Mouse (Mus musculus): ENCODE measurements around the gene Trabd.
A peak's percentile ranks its signal among the peaks of the same experiment; 100 is the strongest.

Gene Trabd

DNA sequence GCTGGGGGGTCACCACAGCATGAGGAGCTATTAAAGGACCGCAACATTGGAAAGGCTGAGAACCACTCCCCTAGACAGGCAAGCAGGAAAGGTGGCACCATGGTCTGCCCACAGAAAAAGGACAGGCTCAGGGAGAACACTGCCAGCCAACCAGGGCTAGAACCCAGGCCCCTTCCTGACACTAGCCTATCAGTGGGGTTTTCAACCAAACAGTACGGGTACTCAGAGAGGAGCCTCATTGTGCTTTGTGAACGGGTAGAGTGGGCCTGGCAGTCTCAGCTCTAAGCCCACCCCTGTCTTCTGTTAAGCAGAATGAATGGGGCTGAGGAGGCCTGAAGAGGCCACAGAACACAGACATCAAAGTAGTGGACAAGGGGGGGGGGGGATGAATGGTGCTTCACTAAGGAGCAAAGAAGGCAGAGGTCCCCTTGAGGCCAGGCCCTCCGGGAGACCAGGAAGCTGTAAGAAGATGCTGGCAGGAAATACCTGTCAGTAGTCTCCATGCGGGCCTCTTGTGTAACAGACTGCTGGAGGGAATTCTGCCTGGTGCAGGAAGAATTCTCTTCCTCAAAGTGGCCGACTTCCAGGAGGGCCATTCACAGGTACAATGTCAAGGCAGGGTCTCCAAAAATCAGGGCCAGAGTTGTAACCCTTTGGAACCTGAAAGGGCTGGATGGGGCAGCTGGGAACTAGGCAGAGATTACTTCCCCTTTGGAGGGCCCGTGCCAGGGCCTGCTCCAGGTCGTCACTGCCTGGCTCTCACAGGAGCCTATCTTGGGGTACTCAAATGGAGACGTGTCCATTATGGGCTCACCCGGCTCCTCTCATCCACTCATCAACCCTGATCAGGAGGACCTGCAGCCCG, at the start of gene Trabd:
Gene Trabd (plus strand): TSS at position 512 of the 865 bp plus-strand sequence.
- no peak for DNase-seq (ENCODE audit: low read depth)

DNA sequence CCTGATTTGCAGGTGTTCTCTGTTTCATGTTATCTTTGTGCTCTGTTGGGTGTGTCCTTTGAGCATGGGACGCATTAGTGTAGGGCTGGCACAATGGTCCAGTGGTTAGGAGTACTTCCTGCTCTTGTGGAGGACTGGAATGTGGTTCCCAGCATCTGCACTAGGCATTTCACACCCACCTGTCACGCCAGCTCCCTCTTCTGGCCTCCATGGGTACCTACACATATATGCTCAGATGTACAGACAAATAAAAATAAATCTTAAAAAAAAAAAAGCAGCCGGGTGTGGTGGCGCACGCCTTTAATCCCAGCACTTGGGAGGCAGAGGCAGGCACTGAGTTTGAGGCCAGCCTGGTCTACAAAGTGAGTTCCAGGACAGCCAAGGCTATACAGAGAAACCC, 30.5 kb upstream of the Trabd start:
- DNase-seq (ENCODE audit: low read depth): no peak

DNA sequence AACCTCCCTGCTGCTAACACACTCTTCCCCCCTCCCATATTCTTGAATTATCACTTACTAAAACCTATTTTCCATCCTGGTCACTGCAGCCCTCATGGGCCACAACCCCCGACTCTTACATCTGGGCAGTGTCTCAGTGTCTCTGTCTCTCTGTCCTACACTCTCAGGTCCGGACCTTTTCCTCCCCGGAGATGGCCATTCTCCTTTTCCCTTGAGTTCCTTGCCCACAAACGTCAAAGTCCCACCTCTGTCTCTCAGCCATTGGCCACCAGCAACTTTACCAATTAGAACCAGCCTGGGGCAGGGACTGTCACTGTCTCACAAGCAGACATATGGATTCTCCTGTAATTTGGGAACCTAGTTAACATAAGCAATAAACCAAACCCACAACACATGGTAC, 28.6 kb upstream of the Trabd start:
- no peak for DNase-seq (ENCODE audit: low read depth)

DNA sequence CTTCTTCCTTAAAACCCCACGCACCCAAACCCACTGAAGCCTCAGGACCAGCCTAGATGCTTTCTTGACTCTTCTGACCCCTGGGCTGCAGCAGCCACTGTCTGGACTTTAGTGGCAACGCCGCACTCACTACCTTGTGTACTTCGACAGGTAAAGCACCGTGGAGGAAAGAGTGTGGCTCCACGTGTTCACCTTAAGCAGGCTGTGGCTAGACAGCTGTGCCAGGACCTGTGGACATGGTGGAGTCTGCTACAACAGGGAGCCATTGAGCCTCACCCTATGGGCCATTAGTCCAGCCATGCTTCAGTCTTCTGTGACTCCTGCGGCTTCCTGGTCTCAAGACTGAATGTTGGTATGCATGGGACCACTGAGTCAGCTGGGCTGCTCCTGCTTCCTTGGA, 20.3 kb upstream of the Trabd start:
- DNase-seq (ENCODE audit: low read depth): no peak

DNA sequence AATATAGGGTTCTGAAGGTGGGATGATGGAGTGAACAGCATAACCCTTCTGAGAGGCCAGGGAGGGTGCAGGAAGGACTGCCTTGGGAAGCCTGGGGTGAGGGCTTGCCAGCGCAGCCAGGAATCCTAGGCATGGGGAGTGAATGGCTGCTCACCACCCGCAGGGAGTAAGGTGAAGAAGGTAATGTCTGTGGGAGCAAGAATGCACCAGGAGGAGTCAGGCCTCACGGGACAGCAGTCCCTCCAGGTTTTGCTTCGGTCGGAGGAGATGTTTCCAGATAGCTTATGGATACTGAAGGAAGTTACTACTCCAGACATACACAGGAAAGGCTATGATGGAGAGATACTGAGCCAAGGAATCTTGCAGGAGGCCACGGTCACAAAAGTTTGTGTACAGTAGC, 16.2 kb upstream of the Trabd start:
- DNase-seq (ENCODE audit: low read depth): no peak

DNA sequence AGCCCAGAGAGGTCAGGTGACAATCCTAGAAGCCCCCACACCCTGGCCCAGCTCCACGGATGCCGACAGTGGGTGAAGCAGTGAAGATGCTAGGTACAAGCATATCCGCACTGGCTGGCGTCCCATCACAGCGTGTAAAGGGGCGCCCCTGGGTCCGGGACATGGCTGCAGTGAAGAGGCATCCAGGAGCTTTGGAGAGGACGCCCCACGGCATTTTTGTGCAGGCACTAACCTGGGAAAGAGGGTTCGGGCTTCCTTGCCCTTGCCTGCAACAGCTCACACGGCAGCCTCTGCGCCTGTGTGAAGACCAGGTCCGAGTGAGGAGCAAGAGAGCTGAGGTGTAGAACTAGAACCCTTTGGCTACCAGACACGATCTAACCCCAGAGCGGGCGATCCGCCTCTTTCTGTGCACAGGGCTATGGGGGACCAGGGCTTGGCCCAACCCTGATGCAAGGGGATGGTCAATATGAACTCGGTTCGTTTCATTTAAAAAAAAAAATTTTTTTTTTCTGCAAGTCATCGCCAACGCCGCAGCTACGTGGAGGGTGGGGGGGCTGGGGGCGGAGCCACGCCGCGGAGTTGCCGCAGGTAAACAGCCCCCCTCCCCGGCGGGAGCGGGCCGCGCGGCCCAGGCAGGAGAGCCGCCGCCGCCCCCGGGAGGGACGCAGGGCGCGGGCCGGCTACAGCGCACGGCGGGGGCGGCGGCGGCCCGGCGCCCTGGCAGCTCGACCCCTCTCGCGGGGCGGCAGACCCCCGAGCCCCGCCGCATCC, 15.6 kb upstream of the Trabd start, which contains the start of gene Panx2:
Gene Panx2 (plus strand): TSS at position 574 of the 771 bp plus-strand sequence.
- DNase-seq (ENCODE audit: low read depth): no peak

DNA sequence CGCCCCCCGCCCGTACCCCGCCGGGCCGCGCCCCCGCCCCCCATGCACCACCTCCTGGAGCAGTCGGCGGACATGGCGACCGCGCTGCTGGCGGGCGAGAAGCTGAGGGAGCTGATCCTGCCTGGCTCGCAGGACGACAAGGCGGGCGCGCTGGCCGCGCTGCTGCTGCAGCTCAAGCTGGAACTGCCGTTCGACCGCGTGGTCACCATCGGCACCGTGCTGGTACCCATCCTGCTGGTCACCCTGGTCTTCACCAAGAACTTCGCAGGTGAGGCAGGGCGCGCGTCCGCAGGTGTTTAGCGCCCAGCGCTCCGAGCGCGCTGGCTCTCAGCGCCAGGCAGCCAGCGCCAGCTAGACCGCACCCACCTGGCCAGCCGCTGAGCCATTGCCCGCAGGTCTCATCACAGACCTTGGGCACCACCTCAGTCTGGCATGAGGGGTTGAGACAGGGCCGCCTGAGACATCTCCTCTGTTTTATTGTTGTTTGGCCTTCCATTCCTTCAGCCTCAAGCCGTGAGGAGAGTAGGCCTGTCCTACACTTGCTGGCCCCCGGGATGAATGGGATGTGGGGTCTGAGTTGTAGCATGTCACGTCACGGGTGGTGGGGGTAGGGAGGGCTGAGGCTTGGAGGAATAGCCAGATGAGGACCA, 14.8 kb upstream of the Trabd start:
- DNase-seq (ENCODE audit: low read depth): no peak

DNA sequence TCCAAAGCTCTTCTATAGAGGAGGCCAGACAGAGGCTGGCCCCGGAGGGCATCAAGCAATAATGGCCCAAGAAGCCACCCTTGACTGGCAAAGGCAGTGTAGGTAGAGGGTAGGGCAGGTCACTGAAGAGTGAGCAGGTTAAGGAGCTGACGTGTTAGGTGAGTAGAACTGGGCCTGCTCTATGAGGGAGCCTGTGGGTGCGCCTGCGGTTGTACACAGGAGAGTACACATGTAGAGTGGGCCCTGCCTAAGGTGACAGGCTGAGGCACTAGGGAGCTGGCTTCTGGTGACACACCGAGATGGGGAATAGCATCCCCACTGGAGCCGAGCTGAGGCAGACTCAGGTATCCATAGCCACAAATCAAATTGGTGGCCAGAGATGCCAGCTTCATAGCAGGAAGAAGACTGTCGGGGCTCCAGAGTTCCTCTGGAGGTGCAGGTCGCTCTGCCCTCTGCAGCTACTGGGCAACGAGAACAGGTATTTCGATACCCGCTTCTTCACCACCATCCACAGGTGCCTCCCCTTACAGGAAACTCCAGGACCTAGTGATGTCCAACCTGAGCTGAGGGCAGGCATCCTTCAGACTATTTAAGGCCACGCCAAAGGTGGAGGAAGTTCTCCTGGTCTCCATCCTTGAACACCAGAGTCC, 14.0 kb upstream of the Trabd start:
- no peak for DNase-seq (ENCODE audit: low read depth)

DNA sequence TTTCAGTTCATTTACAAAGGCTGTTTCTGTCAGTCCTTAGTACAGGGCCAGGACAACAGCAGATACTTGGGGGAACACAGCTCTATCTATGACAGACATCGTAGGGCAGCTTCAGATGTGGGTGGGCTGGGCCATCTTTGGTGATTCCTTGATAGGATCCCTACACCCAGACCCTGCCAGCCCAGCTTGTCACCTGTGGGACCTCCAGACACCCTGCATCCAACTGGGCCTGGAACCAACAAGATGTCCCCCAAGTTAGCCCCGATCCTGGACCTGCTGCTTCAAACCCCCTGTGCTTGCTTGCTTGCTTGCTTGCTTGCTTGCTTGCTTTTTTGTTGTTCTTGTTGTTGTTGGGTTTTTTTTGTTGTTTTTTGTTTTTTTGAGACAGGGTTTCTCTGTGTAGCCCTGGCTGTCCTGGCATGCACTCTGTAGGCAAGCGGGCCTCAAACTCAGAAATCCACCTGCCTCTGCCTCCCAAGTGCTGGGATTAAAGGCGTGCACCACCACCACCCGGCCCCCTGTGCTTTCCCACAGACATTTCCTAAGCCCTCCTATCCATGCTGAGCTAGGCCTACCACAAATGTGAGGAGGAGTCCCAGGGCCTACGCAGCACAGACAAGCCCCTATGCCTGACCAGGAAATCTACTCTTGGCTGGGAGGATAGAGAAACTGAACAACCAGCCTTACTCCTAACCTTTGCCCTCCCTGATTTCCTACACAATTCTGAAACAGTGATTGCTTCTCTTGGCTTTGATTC, 13.0 kb upstream of the Trabd start:
- DNase-seq (ENCODE audit: low read depth): no peak

DNA sequence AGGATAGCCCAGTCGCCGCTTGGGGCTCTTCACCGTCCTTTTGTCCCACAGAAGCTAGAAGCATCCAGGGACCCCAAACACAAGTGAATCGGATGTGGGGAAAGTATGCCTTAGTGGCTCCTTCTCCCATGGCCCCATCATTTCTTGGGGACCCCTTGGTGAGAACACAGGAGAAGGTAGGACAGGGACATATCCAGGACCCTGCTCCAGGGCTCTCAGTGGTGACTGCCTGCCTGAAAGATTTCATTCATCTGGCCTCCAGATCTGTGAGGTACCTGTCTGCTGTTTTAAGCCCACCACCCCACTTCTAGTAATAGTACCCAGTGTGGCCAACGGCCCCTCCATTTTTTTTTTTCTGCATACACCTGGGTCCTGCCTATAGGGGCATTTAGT, 12.4 kb upstream of the Trabd start:
- DNase-seq (ENCODE audit: low read depth): no peak

DNA sequence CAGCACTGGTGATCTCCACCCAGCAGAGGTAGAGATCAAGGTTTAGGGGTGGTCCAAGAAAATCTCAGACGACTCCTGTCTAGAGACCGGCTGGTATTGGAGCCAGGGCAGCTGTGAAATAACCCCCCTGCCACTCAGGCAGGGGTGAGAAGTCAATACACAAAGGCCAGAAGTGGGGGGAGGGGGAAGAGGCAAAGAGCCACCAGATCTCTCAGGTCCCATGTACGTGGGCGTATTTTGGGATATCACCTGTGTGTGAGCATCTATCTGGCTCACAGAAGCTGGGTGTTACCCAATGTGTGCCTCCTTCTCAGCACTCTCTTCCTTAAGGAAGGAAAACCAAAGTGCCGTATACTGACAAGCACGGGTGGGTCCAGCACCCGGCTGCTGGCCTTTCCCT, 11.9 kb upstream of the Trabd start:
- no peak for DNase-seq (ENCODE audit: low read depth)

DNA sequence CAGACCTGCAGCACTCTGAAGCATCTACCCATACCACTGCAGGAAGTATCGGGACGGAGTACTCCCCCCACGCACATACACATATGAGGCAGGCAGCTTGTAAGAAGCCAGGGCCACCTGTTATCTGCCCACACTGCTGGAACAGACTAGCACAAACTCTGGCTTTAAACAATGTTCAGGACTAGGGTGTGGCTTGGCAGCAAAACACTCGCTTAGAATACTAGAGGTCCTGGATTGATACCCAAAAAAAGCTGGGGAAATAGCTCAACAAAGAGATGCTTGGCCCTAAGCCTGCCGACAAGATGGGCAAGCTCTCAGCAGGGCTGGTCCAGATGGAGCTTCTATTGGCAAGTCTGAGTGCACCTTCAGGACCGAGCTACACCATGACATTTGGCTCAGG, 11.4 kb upstream of the Trabd start:
- DNase-seq (ENCODE audit: low read depth): no peak

DNA sequence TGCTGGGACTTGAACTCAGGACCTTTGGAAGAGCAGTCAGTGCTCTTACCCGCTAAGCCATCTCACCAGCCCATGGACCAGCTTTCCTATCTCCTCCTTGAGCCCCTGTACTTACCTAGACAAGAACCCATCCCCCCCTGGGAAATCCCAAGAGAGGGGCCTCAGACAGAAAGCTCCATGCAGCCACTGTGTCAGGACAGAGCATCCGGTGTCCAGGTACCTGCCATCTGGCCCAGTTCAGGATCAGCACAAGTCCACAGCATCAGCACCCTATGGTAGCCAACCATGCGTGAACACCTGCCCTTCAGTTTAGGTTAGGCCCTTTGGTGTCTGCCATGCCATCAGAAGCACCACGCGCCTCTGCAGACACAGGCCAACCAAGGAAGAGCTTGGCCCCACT, 10.0 kb upstream of the Trabd start:
- DNase-seq (ENCODE audit: low read depth): no peak

DNA sequence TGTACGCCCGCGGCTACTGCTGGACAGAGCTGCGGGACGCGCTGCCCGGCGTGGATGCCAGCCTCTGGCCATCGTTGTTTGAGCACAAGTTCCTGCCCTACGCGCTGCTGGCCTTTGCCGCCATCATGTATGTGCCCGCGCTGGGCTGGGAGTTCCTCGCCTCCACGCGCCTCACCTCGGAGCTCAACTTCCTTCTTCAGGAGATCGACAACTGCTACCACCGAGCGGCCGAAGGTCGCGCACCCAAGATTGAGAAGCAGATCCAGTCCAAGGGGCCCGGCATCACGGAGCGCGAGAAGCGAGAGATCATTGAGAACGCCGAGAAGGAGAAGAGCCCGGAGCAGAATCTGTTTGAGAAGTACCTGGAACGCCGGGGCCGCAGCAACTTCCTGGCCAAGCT, 7.3 kb upstream of the Trabd start:
- no peak for DNase-seq (ENCODE audit: low read depth)

DNA sequence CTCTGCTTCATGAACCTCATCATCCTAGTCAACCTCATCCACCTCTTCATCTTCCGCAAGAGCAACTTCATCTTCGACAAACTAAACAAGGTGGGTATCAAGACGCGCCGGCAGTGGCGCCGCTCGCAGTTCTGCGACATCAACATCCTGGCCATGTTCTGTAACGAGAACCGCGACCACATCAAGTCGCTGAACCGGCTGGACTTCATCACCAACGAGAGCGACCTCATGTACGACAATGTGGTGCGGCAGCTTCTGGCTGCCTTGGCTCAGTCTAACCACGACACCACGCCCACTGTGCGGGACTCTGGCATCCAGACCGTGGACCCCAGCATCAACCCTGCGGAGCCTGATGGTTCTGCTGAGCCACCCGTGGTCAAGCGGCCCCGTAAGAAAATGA, 6.7 kb upstream of the Trabd start:
- no peak for DNase-seq (ENCODE audit: low read depth)

DNA sequence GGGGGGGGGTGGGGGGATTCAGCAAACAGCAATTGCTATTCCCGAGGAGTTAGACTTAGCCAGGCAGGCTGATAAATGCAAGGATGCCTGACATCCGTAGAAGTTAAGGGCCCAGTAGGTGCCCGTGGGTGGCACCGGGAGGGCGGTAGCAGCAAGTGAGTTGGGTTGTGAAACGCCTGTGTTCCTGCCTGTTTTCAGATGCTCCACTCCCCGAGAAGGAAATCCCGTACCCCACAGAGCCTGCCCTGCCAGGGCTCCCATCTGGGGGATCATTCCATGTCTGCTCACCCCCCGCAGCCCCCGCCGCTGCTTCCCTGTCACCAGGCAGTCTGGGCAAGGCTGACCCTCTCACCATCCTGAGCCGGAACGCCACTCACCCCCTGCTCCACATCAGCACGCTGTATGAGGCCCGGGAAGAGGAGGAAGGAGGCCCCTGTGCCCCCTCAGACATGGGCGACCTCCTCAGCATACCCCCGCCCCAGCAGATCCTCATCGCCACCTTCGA, 5.5 kb upstream of the Trabd start:
- DNase-seq (ENCODE audit: low read depth): no peak

DNA sequence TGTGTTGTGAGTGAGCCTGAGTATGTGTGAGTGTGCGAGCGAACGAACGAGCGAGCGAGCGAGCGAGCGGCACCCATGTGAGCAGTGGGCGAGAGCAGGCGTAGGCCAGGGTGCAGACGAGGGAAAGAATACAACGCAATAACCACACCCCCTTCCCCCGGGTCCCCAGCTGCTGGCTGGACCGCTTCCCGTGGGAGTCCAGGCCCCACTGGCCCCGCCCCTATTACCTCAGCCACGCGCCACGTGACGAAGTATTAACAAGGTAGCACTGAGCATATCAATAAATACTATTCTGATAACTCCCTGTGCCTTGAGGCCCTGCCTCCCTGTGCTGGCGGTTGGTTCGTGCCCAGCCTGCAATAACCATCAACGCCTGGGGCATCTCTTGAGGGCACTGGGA, 4.3 kb upstream of the Trabd start:
- no peak for DNase-seq (ENCODE audit: low read depth)

DNA sequence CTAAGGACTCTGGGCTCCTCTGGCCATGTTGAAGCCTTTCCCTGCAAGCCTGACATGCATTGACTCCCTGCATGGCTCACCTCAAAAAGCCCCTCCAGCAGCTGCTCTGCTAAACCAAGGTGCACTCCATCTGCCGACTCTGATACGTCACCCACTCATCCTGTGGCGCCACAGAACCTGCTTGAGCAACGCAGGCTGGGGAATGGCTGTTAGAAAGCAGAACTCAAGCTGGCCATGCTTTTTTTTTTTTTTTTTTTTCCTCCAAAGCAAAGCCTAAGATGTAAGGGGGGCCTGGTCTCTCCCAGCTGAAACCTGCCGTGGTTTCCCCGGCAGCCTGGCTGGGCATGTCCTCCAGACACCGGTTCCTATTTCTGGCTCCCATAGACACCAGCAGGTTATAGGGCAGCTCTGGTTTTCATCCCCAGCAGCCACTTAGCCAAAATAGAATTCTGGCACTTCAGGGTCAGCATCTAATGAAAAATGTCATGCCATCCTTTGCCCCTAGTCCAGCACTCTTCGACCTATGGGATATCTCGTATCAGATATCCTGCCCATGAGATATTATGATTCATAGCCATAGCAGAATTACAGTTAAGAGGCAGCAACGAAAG, 826 bp upstream of the Trabd start:
- DNase-seq (ENCODE audit: low read depth): no peak

DNA sequence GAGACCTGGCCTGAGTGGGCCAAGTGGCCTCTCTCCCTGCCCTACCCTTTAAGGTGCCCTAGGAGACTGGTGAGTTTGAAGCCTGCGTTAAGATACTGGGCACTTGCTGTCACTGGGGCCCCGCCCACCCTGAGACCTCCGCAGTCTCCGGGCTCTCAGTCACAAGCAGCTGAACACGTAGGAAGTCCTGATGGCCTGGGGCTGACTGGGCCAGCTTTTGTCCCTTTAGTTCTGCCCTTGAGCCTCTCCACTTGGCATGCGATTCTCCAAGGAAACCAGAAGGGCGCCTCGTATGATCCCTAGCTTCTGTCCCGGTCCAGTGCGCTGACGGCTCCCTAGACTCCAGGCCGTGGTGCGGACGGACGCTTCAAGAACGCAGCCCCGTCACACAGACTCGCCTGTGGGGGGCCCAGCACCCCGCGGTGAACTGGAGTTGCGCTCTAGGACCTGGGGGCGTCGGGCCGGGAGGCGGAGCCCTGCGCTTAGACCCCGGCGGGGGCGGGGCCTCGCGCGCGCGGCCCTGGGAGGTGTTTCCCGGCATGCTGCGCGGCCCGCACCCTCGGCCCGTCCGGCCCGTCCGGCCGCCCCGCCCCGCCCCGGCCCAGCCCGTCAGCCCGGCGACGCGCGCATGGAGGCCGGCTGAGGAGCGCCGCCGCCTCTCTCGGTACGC, 689 bp downstream of the Trabd start:
- peak; percentile 61 for DNase-seq (ENCODE audit: low read depth)

DNA sequence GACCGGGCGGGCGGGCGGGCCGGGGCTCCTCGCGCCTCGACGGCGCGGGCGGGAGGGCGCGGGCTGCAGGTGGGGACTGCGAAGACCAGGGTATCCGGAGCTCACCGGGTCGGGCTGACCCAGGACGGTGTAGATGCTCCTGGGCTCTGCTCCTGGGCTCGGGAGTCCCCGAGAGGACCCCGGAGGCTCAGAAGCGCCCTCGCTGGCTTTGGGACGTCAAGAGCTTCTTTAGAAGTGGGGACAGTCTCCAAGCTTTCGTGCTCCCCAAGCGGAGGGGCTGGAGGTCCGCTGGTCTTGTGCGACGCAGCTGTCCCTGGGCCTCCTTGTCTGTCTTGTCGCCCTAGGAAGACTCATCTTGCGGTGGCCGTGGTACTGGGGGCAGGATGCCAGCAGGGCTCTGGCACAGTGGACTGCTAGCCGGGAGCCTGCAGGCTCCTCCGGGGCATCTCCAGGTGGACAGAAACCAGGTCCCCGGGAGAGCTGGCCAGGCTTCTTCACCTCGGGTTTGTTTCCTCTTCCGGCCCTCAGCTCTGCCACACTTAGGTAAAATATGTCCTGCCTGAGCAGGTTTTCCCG, 1.3 kb downstream of the Trabd start:
- no peak for DNase-seq (ENCODE audit: low read depth)

Measured in c-Kit-positive CD71-positive TER-119-negative erythroid progenitor cells, embryonic 14.5 days (primary cell).